In the genomic region with DNA sequence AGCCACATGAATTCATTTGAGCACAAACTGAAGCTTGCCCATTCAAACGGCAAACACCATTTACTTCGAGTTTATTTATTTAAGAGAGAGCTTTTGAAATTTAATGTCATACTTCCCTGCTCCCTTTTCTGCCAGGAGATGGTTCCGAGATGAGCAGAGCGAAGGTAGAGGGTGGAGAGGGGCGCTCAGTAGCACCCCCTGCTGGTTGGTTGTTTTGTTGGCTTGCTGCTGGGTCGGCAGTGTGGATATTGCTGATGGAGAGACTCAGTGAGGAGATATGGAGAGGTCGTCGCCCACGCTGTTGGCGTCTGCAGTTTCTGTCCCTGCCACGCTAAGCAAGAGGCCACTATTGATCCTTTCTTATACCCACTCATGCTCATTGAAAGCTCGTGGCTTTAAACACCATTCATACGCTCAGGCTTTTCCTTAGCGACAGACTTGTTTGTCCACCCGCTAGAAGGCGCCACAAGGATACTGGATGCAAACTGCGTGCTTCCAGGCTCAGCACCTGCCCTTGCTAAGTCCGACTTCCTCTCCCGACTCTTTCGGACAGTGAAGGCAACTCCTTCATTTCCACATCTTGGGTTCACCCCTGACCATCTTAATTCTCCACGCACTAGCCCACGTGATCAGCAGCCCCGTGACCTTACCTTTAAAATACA, we compare ENCODE assay signal across 8 mouse cellular contexts.
A peak's percentile ranks its signal among the peaks of the same experiment; 100 is the strongest.
DNase-seq lines count a peak whose midpoint lies in the region; ATAC-seq and TF ChIP-seq lines count a peak whose summit lies in the region.

No protein-coding gene starts in this region.

- H3K27me3 ChIP-seq in megakaryocyte, embryonic 14.5 days (replicated peaks): peaks cover 43% of the 10 kb centered on the region

- intact Hi-C loops in left cerebral cortex, postnatal 10 days (cut with DNase I): no loop called here

- no peak for TF ChIP-seq POLR2A in cortical plate, adult 2 months (IDR thresholded peaks at IDR 0.05; ENCODE audit: extremely low read depth, insufficient read depth, low read length)

- no peaks in the 10 kb centered on the region for H3K4me1 ChIP-seq in cortical plate, adult 2 months (ENCODE audit: control insufficient read depth, insufficient read depth, low read length)
- H3K4me1 ChIP-seq in megakaryocyte, embryonic 14.5 days: peaks cover 11% of the 10 kb centered on the region

- peak; percentile 70 for ATAC-seq in inflammation-experienced regulatory T-cells, adult 6 months

- peaks cover 31% of the 10 kb centered on the region for H3K9me3 ChIP-seq in megakaryocyte, embryonic 14.5 days

- H3K27ac ChIP-seq in cortical plate, adult 2 months (ENCODE audit: insufficient read depth, low read length): no peak overlapping the region

- peak; percentile 31 for DNase-seq in adipocyte (ENCODE audit: low spot score)
- DNase-seq in gastrocnemius, adult 8-10 months (ENCODE audit: low spot score in 2 of 2): peak; percentile 31 to 51
- peak; percentile 47 to 78 for DNase-seq in left cerebral cortex, postnatal 10 days (ENCODE audit: extremely low spot score in 1 of 2, low spot score in 2 of 2)
- peak; percentile 65 to 76 for DNase-seq in right cerebral cortex, postnatal 10 days (ENCODE audit: low spot score in 2 of 2)
- DNase-seq in urinary bladder, postnatal 25 days (ENCODE audit: low spot score): peak; percentile 71

- peak; percentile 66 for TF ChIP-seq CTCF in cortical plate, adult 2 months (IDR thresholded peaks at IDR 0.05; ENCODE audit: extremely low read depth, insufficient read depth, low read length)

- H3K36me3 ChIP-seq in megakaryocyte, embryonic 14.5 days (replicated peaks; ENCODE audit: low read length): no peaks in the 10 kb centered on the region

- no peak overlapping the region for H3K4me3 ChIP-seq in cortical plate, adult 2 months (ENCODE audit: insufficient read depth, low read length)
- H3K4me3 ChIP-seq in megakaryocyte, embryonic 14.5 days (replicated peaks): peak overlapping the region; percentile 84
